Mouse (Mus musculus) adrenal gland, adult (tissue): Measurements from ENCODE around the gene Impdh2.
"Not testable (repeated sequence)": the region's sequence is repeated elsewhere in the genome, so short reads cannot be mapped to it uniquely, and the experiment has no call there.

ENCODE experiments used
- DNase-seq, 2 experiments: peaks; one replicate each; pipeline ENCODE4 v3.0.0; 2022 to 2023; ENCODE audit warnings: low spot score in 1 of 2; ENCODE audit not compliant: inconsistent age in 2 of 2

Impdh2 gene

GRCm38 (mm10) chr9:108600011-108600410, 39.9 kb downstream of the Impdh2 start:
- no peak for DNase-seq

- no peak for DNase-seq
Measured at GRCm38 (mm10) chr9:108601986-108602385, 41.9 kb downstream of the Impdh2 start.

GRCm38 (mm10) chr9:108607929-108608328, 47.8 kb downstream of the Impdh2 start:
- DNase-seq, result not testable (repeated sequence)

GRCm38 (mm10) chr9:108608889-108609288, 48.8 kb downstream of the Impdh2 start:
- DNase-seq, result no peak

- DNase-seq, result no peak
Measured at GRCm38 (mm10) chr9:108611488-108611887, 51.4 kb downstream of the Impdh2 start.
